Mouse (Mus musculus) lung, embryonic 14.5 days (tissue): ENCODE results near the gene 6330403K07Rik. TPM values are rescaled to one million over a fixed set of nuclear protein-coding genes. Genes with fewer than 3 reads are reported as not detected.

Experiments used
- ATAC-seq: fragments of 200-750 bp; cut with Nextera tagmentation; 2 replicates; pipeline ENCODE4 v1.8.0; 2017; ENCODE audit warnings: mild to moderate bottlenecking, moderate TSS enrichment, moderate library complexity; ENCODE audit not compliant: insufficient read depth
- DNase-seq: peaks from one replicate; pipeline ENCODE4 v3.0.0-alpha.2; 2015
- H3K27ac ChIP-seq: fragments of 300-500 bp; sonication (generic); 2 replicates; pipeline ENCODE4 v1.5.1; 2014; ENCODE audit warnings: low read depth, mild to moderate bottlenecking, moderate library complexity
- H3K27me3 ChIP-seq: fragments of 300-500 bp; sonication (generic); 2 replicates; pipeline ENCODE4 v1.6.1; 2014; ENCODE audit warnings: low read length, control low read depth; ENCODE audit not compliant: insufficient read depth
- H3K36me3 ChIP-seq: fragments of 300-500 bp; sonication (generic); 2 replicates; pipeline ENCODE4 v1.6.1; 2014; ENCODE audit warnings: control low read depth; ENCODE audit not compliant: insufficient read depth
- H3K4me1 ChIP-seq: fragments of 300-500 bp; sonication (generic); 2 replicates; pipeline ENCODE4 v1.6.1; 2014; ENCODE audit warnings: antibody characterized with exemption, control low read depth; ENCODE audit not compliant: insufficient read depth
- H3K4me2 ChIP-seq: fragments of 300-500 bp; sonication (generic); 2 replicates; pipeline ENCODE4 v1.6.1; 2014; ENCODE audit warnings: mild to moderate bottlenecking
- H3K4me3 ChIP-seq: fragments of 300-500 bp; sonication (generic); 2 replicates; pipeline ENCODE4 v1.5.1; 2014; ENCODE audit warnings: low read depth, low read length
- H3K9ac ChIP-seq: fragments of 300-500 bp; sonication (generic); 2 replicates; pipeline ENCODE4 v1.6.1; 2014
- H3K9me3 ChIP-seq: fragments of 300-500 bp; sonication (generic); 2 replicates; pipeline ENCODE4 v1.6.1; 2016; ENCODE audit warnings: low read depth, low read length, control low read depth
- CTCF ChIP-seq: IDR thresholded peaks from 2 replicates; pipeline ENCODE4 v1.5.1; 2016; ENCODE audit warnings: antibody characterized with exemption, low read depth
- WGBS: fragments of 180-500 bp; shearing (Covaris S2); extraction: QIAGEN DNeasy Blood & Tissue Kit; methylation state at CpG from one replicate; pipeline ENCODE4 v1.1.7; 2014; 5-methylcytosine and 5-hydroxymethylcytosine counted together
- polyA plus RNA-seq: library from polyadenylated mRNA; unstranded; fragments of >200 nt; fragmentation: Nextera tagmentation; extraction: Ambion mirVana; gene quantifications from 2 replicates; pipeline ENCODE4 v1.2.1, GENCODE M21; 2014

Gene 6330403K07Rik
- polyA plus RNA-seq, 1 experiment from 2014 or later = 44.6 TPM

DNA sequence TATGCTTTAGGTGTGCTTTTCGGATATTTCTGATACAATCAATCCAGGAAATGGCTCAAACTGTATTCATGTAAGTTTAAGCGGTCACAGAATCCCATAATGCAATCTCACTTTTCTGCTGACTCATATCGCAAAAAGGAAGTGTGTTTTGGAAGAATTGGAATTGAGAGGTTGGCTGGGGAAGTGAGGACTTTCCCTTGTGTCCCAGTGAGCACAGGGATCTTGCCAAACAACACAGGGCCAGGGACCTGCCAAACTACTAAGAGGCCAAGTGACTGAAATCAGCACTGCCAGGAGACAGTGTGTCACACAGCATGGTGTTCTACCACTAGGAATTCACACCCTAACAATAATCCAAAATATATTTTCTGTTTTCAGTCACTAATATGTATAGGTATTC lies 25.0 kb downstream of the 6330403K07Rik start:
- Histone ChIP-seq H3K27ac (no peak overlapping the region), H3K4me2 (no peak overlapping the region), H3K36me3 (peaks cover 53% of the 10 kb centered on the region), H3K9ac (no peak overlapping the region), H3K9me3 (no peaks in the 10 kb centered on the region), H3K27me3 (no peaks in the 10 kb centered on the region), H3K4me1 (0 out of 2 replicates have a peak, but pooled peaks cover 2% of the 10 kb centered on the region), H3K4me3 (no peak overlapping the region)
- DNase-seq (no peak), ATAC-seq (no peak)
- 87% methylated on average over 3 of the region's 3 CpGs for WGBS
- TF ChIP-seq CTCF = no peak

DNA sequence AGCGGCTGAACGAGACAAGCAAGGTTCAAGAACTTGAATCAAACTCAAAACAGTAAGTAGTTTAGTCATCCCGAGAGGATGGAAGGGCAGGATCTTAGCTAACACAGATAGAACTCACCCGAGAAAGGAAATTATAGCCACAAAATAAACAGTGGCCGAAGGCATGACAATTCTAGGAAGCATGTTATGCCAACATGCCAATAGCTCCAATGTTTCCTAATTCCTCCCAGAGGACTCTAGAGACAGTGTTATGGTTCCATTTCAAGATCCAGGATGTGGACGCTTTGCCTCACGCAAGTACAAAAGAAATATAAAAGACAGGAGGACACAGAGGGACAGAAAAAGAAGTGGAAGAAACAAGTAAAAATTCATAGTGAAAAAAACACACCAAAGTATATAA lies 25.5 kb downstream of the 6330403K07Rik start:
- no peaks in the 10 kb centered on the region for H3K9me3 ChIP-seq
- WGBS = 82% methylated on average over 7 of the region's 7 CpGs
- DNase-seq (peak; percentile 12), ATAC-seq (no peak)
- H3K4me2 ChIP-seq = no peak overlapping the region
- H3K9ac ChIP-seq = no peak overlapping the region
- TF ChIP-seq CTCF = no peak
- no peak overlapping the region for H3K4me3 ChIP-seq
- H3K4me1 ChIP-seq = peaks cover 7% of the 10 kb centered on the region; the same call in 1 of the 2 replicates
- H3K27me3 ChIP-seq = no peaks in the 10 kb centered on the region
- H3K27ac ChIP-seq = no peak overlapping the region
- peaks cover 51% of the 10 kb centered on the region for H3K36me3 ChIP-seq

DNA sequence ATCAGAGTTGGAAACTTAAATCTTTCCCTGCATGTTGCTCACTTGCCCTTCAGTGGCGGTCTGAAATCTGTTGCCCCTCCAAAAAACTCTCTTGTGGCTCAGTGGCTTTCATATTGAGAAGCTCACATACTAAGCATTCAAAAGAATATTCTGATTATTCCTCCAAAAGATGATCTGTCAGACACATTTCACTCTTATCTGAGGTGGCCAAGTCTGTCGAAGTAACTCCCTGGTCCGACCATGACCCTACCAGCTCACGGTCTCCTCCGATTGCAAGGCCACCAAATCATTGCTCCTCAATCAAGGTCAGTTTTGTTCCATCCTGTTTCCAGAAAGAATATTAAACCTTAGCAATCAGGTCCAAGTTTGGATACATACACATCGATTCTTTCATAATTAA lies 26.3 kb downstream of the 6330403K07Rik start:
- Histone ChIP-seq H3K4me3 (no peak overlapping the region), H3K36me3 (peaks cover 42% of the 10 kb centered on the region), H3K27me3 (no peaks in the 10 kb centered on the region), H3K4me2 (no peak overlapping the region), H3K9me3 (no peaks in the 10 kb centered on the region), H3K27ac (no peak overlapping the region), H3K4me1 (peaks cover 7% of the 10 kb centered on the region; the same call in 1 of the 2 replicates), H3K9ac (no peak overlapping the region)
- no peak for DNase-seq
- no peak for TF ChIP-seq CTCF
- WGBS = 90% methylated on average over 6 of the region's 6 CpGs
- no peak for ATAC-seq

DNA sequence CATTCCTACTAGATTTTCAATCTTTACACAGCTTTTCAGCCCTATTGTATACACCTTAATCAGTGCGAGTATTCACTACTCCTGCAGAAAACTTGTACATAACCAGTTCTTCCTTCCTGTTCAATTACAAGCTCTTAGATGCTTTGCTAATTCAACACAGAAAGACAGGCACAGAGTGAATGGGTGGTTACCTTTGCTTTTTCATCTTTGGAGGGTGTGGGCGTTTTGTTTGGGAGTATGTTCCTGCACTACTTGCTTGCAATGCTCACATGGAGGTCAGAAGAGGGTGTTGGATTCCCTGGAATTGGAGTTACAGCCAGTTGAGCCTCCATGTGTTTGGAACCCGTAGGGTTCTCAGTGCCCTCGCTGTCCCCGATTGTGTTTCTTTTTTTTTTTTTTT lies 28.3 kb downstream of the 6330403K07Rik start:
- no peaks in the 10 kb centered on the region for H3K9me3 ChIP-seq
- ATAC-seq (no peak), DNase-seq (peak; percentile 15)
- no peak for TF ChIP-seq CTCF
- peak overlapping the region; percentile 41; the same call in 1 of the 2 replicates for H3K9ac ChIP-seq
- peaks cover 33% of the 10 kb centered on the region for H3K36me3 ChIP-seq
- peak overlapping the region; percentile 84 for H3K4me2 ChIP-seq
- H3K4me3 ChIP-seq = peak overlapping the region; percentile 88
- WGBS = 56% methylated on average over 5 of the region's 5 CpGs
- peaks cover 7% of the 10 kb centered on the region; the same call in 1 of the 2 replicates for H3K4me1 ChIP-seq
- H3K27me3 ChIP-seq = no peaks in the 10 kb centered on the region
- H3K27ac ChIP-seq = peak overlapping the region; percentile 60

DNA sequence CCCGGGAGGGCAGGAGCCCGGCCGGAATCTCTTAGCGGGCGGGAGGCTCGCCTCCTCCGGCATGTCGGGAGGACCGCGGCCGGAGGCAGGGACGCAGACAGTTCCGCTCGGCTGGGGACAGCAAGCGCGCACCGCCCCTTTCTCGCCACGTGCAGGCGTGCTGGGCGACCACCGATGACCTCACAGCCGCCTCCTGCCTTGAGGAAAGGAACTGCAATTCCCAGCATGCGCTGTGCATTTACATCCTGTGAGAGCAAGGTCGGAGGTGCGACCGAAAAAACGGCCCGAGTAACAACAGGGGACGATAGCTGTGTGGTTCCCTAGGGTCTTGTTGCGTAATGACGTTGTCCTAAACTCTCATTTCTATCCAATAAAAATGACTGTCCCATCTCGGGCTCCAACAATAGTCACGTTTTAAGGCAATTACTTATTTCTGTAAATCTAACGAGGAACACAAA lies 29.0 kb downstream of the 6330403K07Rik start, which contains the start of gene Dhx33:
Gene Dhx33, minus strand, starts transcription at position 122 of the 458 bp plus-strand sequence.
- Histone ChIP-seq H3K27ac (peak within 1 kb of the TSS; percentile 69), H3K9ac (peak within 1 kb of the TSS; percentile 65), H3K4me3 (peak within 1 kb of the TSS; percentile 88), H3K27me3 (no peaks in the 10 kb centered on the region), H3K36me3 (peaks cover 33% of the 10 kb centered on the region), H3K9me3 (no peaks in the 10 kb centered on the region), H3K4me2 (peak within 1 kb of the TSS; percentile 84), H3K4me1 (peaks cover 7% of the 10 kb centered on the region; the same call in 1 of the 2 replicates)
- ATAC-seq (peak; percentile 96), DNase-seq (peak; percentile 99)
- peak; percentile 66 for TF ChIP-seq CTCF
- WGBS = under 1% methylated on average over 35 of the region's 35 CpGs

DNA sequence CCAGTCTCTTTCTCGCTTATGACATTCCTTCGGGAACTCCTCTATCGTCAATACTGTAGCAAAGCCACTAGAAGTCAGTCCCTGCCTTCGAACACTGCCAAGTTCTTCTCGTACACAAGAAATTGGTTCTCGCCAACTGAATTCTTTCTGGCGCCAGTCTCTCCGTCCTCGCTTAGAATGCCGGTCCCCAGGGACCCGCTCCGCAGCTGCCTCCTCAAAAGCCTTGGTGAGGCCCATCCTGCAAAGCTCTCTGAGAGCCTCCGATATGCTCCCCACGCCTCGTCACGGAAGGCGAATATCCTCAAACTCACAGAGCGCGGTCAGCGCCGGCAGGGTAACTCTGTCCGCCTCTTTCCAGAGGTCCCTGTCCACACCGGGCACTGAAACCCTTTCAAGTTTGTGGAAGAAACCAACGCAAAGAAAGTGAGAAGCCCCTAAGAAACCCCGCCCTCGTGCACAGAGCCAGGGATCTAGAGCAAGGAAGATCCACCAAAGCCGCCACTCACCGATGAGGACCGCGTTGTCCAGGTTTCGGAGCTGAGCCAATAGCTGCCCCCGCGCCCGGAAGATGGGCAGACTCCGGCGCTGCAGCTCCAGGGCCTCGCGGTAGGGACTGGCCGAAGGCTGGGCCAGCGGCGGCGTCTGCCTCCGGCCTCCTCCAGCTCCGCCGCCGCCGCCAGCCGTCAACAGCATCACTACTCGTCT lies 29.6 kb downstream of the 6330403K07Rik start:
- Histone ChIP-seq H3K9ac (peak overlapping the region; percentile 65), H3K9me3 (no peaks in the 10 kb centered on the region), H3K36me3 (peaks cover 33% of the 10 kb centered on the region), H3K27ac (peak overlapping the region; percentile 69; the same call in 1 of the 2 replicates), H3K4me1 (peaks cover 7% of the 10 kb centered on the region; the same call in 1 of the 2 replicates), H3K4me2 (peak overlapping the region; percentile 84), H3K27me3 (no peaks in the 10 kb centered on the region), H3K4me3 (peak overlapping the region; percentile 88)
- under 1% methylated on average over 49 of the region's 49 CpGs for WGBS
- ATAC-seq = peak; percentile 84
- peak; percentile 46 for DNase-seq
- TF ChIP-seq CTCF = no peak

DNA sequence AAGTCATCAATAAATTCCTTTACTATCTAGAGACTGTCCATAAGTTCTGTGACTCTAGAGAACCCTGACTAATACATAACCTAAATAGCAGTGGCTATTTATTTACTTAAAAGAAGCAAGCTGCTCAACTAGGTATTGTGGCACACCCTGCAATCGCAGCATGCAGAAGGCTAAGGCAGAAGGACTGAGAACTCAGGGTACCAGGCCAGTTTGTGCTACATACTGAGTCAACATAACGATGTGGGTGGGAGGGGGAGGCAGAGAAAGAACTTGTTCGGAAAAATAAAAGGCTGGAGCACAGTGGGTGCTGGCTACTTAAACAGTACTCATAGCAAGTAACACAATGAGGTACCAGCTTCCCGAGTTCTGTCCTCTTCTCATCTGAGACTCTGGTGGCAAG lies 32.1 kb downstream of the 6330403K07Rik start:
- no peak overlapping the region for H3K4me3 ChIP-seq
- ATAC-seq = no peak
- H3K4me1 ChIP-seq = peaks cover 7% of the 10 kb centered on the region; the same call in 1 of the 2 replicates
- H3K27ac ChIP-seq = no peak overlapping the region
- no peak overlapping the region for H3K9ac ChIP-seq
- no peak for DNase-seq
- H3K36me3 ChIP-seq = peaks cover 45% of the 10 kb centered on the region
- no peaks in the 10 kb centered on the region for H3K9me3 ChIP-seq
- TF ChIP-seq CTCF = no peak
- WGBS = 85% methylated on average over 4 of the region's 4 CpGs
- H3K4me2 ChIP-seq = no peak overlapping the region
- no peaks in the 10 kb centered on the region for H3K27me3 ChIP-seq
